Mouse (Mus musculus): Measurements from ENCODE around the gene Inpp4b.

GRCm38 (mm10) chr8:81815551-81815950, 473.2 kb downstream of the Inpp4b start:
- TF ChIP-seq USF1 (IDR thresholded peaks at IDR 0.05; ENCODE audit: low read depth) = no peak
- no peak for TF ChIP-seq MAX (IDR thresholded peaks at IDR 0.05)
- no peak for TF ChIP-seq CTCF (IDR thresholded peaks at IDR 0.05; ENCODE audit: control insufficient read depth, insufficient read depth, insufficient read length)

All from C2C12 (cell line).